Mouse (Mus musculus) thymus, adult 2 months (tissue): ENCODE data around the gene Hmga2.

Source experiments
- CTCF ChIP-seq: fragments of 200-500 bp; IDR thresholded peaks from 2 replicates; pipeline ENCODE4 v1.5.1; 2012; ENCODE audit warnings: mild to moderate bottlenecking, control low read depth, low read length, moderate library complexity, borderline replicate concordance; ENCODE audit not compliant: control insufficient read depth, poor library complexity, insufficient read depth; ENCODE audit errors: extremely low read depth
- POLR2A ChIP-seq: fragments of 200-500 bp; IDR thresholded peaks from 2 replicates; pipeline ENCODE4 v1.6.1; 2012; ENCODE audit warnings: mild to moderate bottlenecking, low read length, control low read depth, moderate library complexity; ENCODE audit not compliant: control insufficient read depth, poor library complexity, insufficient read depth; ENCODE audit errors: extremely low read depth

DNA sequence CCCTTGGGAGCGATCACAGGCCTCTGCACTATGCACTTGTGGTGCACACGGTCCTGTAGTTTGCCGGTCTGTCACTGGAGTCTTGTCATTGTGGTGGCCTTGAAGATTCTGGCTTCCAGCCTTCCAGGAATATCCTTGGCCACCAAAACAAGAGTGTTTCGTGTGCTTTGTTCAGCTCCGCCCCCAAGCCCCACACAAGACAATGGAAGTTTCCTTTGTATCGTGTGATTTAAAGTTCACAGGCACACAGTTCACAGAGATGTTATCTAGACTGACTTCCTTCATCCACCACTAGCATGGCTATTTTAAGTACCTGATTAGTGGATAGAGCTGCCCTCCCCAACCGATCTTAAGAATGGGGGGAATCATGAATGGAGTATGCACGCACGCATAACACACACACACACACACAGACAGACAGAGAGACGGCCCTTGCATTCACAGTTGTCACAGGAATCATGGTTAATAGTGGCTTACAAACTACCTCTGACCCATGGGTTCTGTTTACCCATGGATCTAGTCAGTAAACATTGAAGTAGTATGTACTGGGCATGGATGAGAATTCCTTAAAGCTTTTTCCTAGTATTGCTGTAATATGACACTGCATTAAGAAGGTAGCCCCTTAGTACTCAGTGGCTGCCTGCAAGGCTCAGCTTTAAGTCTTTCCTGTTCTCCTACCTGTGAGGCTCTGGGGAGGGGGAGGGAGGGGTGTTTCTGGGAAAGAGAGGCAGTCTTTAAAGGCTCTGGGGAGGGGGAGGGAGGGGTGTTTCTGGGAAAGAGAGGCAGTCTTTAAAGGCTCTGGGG, 91.3 kb downstream of the Hmga2 start:
- TF ChIP-seq CTCF = no peak
- TF ChIP-seq POLR2A = no peak
